Mouse (Mus musculus): ENCODE results near the gene Olfr827. TPM values are rescaled to one million over a fixed set of nuclear protein-coding genes. Genes with fewer than 3 reads are reported as not detected.

The Olfr827 gene
- total RNA-seq (2014; rRNA removed) (not detected in 2 replicates), polyA plus RNA-seq (2015; fragmentation: Nextera tagmentation; extraction: Ambion mirVana) (not detected in 2 replicates)

DNA sequence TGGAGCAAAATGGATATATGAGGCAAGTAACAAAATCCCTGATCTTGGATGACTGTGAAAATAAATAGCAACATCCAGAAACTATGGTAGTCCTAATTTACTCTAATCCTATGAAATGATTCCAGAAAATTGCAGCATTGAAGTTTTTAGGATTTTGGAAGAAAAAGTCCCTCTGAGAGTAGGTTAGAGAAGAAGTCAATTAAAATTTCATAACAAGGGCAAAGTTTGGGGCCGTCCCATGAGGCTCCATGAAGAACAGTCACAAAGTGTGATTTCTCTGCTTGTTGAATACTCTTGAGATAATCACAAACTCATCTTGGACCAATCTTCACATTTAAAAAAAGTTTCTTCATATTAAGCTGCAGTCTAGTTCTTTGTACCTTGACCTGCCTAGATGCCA, at the start of gene Olfr827:
Gene Olfr827 (minus strand): TSS at position 101 of the 400 bp plus-strand sequence.
- no peaks in the 10 kb centered on the region for H3K9me3 ChIP-seq (ENCODE audit: low read length)
- no peak for TF ChIP-seq CTCF (IDR thresholded peaks at IDR 0.05)
- no peak within 1 kb of the TSS for H3K4me2 ChIP-seq (ENCODE audit: low read depth, low read length, poor library complexity, severe bottlenecking)
- no peaks in the 10 kb centered on the region for H3K27me3 ChIP-seq (ENCODE audit: insufficient read depth, low read length)
- H3K36me3 ChIP-seq (ENCODE audit: insufficient read depth, low read length), result no peaks in the 10 kb centered on the region
- no peak for DNase-seq (ENCODE audit: low spot score)
- H3K9ac ChIP-seq (replicated peaks; ENCODE audit: low read length, poor library complexity, severe bottlenecking), result no peak within 1 kb of the TSS
- H3K27ac ChIP-seq (ENCODE audit: low read depth, low read length), result no peak within 1 kb of the TSS
- H3K4me3 ChIP-seq (ENCODE audit: low read depth, low read length), result no peak within 1 kb of the TSS
- no peaks in the 10 kb centered on the region for H3K4me1 ChIP-seq (ENCODE audit: insufficient read depth, low read length)
- WGBS, result 90% methylated on average over 1 of the region's 1 CpGs
- no peak for ATAC-seq (ENCODE audit: low FRiP score)

DNA sequence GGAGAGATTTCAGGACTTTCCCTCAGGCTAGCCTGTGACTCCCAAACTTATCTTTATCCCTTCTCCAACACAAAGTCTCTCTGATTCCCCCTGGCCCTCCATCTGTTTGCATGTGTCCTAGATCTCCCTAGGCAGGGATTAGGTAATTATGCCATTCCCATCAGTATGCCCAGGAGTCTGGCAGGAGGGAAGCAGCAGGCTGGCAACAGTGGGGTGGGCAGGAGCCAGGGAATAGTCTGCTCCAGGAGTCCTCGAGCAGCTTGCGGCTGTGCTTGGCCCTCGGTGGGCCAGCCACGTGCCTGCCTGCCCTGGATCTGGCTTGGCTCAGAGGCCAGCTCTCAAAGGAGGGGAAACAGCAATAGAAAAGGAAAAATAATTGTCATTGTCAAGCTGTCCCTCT, 49.0 kb upstream of the Olfr827 start:
- no peaks in the 10 kb centered on the region for H3K4me1 ChIP-seq (ENCODE audit: insufficient read depth, low read length)
- ATAC-seq (ENCODE audit: low FRiP score), result no peak

DNA sequence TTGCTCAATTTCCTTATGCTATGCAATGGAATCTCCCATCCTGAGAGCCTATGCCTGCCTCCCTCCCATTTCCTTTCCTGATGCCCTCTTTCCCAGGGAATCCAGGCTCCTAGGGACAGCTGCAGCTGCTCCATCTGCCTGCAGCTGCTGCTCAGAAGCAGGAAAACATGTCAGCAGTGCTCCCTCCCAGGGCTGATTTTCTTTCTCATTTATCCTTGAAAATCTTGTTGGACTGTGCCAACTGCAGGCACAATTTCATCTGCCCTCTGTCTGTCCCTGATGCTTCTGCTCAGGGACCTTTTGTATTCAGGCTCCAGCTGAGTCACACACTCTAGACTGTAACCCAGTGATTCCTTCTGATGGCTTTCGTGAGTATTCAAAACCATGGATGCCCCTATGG, 45.3 kb upstream of the Olfr827 start:
- H3K4me1 ChIP-seq (ENCODE audit: insufficient read depth, low read length), result no peaks in the 10 kb centered on the region
- H3K27ac ChIP-seq (ENCODE audit: low read depth, low read length), result no peak overlapping the region
- no peak overlapping the region for H3K4me2 ChIP-seq (ENCODE audit: low read depth, low read length, poor library complexity, severe bottlenecking)
- H3K36me3 ChIP-seq (ENCODE audit: insufficient read depth, low read length), result no peaks in the 10 kb centered on the region
- no peak overlapping the region for H3K9ac ChIP-seq (replicated peaks; ENCODE audit: low read length, poor library complexity, severe bottlenecking)
- no peak overlapping the region for H3K4me3 ChIP-seq (ENCODE audit: low read depth, low read length)
- 60% methylated on average over 1 of the region's 1 CpGs for WGBS
- ATAC-seq (ENCODE audit: low FRiP score) (no peak), DNase-seq (ENCODE audit: low spot score) (peak; percentile 30)
- no peak for TF ChIP-seq CTCF (IDR thresholded peaks at IDR 0.05)
- no peaks in the 10 kb centered on the region for H3K9me3 ChIP-seq (ENCODE audit: low read length)
- H3K27me3 ChIP-seq (ENCODE audit: insufficient read depth, low read length), result no peaks in the 10 kb centered on the region

More for the DNA sequence above, 49.0 kb upstream of the Olfr827 start:
- no peaks in the 10 kb centered on the region for H3K36me3 ChIP-seq (ENCODE audit: insufficient read depth, low read length)
- no peak overlapping the region for H3K4me2 ChIP-seq (ENCODE audit: low read depth, low read length, poor library complexity, severe bottlenecking)
- peak; percentile 39 for DNase-seq (ENCODE audit: low spot score)
- H3K27me3 ChIP-seq (ENCODE audit: insufficient read depth, low read length), result no peaks in the 10 kb centered on the region
- H3K4me3 ChIP-seq (ENCODE audit: low read depth, low read length), result no peak overlapping the region
- 23% methylated on average over 4 of the region's 4 CpGs for WGBS
- no peak for TF ChIP-seq CTCF (IDR thresholded peaks at IDR 0.05)
- H3K9ac ChIP-seq (replicated peaks; ENCODE audit: low read length, poor library complexity, severe bottlenecking), result no peak overlapping the region
- no peak overlapping the region for H3K27ac ChIP-seq (ENCODE audit: low read depth, low read length)
- H3K9me3 ChIP-seq (ENCODE audit: low read length), result no peaks in the 10 kb centered on the region

DNA sequence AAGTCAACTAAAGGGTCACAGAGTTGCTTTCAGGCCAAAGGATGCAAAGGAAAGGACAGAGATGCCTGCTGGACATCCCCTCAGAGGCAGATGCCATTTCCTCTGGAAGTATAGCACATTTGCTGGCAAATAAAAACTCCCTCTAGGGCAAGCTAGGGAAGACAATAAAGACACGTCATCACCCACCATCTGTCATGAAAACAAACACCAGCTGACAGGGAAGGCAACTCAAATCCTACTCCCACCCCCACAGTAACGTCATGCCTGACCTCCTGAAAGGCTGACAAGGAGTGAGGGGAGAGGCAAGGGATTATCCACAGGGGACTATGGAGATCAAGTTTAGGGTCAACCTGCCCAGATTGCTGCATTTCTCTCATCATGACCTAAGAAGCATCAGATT, 30.1 kb upstream of the Olfr827 start:
- H3K27me3 ChIP-seq (ENCODE audit: insufficient read depth, low read length), result no peaks in the 10 kb centered on the region
- no peaks in the 10 kb centered on the region for H3K36me3 ChIP-seq (ENCODE audit: insufficient read depth, low read length)
- no peak for TF ChIP-seq CTCF (IDR thresholded peaks at IDR 0.05)
- H3K4me2 ChIP-seq (ENCODE audit: low read depth, low read length, poor library complexity, severe bottlenecking), result no peak overlapping the region
- DNase-seq (ENCODE audit: low spot score) (peak; percentile 58), ATAC-seq (ENCODE audit: low FRiP score) (no peak)
- no peak overlapping the region for H3K9ac ChIP-seq (replicated peaks; ENCODE audit: low read length, poor library complexity, severe bottlenecking)
- H3K4me3 ChIP-seq (ENCODE audit: low read depth, low read length), result no peak overlapping the region
- H3K4me1 ChIP-seq (ENCODE audit: insufficient read depth, low read length), result no peaks in the 10 kb centered on the region
- WGBS, result 7% methylated on average over 2 of the region's 2 CpGs
- no peak overlapping the region for H3K27ac ChIP-seq (ENCODE audit: low read depth, low read length)
- no peaks in the 10 kb centered on the region for H3K9me3 ChIP-seq (ENCODE audit: low read length)

DNA sequence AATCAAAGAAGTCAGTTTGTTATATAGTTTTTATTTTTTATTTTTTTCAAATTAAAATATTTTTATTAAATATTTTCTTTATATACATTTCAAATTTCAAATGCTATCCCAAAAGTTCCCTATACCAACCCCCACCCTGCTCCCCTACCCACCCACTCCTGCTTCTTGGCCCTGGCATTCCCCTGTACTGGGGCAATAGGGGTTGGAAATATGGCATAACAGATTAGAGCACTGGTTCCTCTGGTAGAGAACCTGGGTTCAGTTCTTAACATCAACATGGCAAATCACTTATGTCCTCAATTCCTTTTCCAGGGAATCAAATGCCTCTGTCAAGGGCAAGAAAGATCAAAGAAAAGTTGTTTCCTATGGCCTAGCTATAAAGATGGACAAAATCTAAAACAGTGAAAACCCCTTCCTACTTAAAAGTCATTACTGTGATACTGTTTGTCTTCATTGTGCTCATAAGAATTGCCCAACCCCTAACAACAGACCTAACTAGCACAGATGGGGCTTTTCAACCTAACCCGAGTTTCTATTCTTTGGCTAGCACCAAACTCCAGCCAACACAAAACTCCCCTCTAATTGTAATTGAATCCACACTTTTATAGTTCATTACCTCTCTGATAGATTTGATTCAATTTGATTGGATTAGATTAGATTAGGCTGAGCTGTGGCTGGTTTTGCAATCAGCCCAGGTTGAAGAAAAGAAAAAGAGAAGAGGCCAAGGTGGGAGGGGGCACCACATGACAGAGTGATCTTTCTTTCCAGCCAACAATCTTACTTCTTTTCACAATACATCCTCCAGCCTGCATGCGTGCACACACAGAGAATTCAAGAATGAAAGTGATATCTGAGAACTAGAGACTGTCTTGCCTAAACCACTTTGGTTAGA, 24.4 kb upstream of the Olfr827 start:
- 46% methylated on average over 2 of the region's 2 CpGs for WGBS
- ATAC-seq (ENCODE audit: low FRiP score) (no peak), DNase-seq (ENCODE audit: low spot score) (no peak)

DNA sequence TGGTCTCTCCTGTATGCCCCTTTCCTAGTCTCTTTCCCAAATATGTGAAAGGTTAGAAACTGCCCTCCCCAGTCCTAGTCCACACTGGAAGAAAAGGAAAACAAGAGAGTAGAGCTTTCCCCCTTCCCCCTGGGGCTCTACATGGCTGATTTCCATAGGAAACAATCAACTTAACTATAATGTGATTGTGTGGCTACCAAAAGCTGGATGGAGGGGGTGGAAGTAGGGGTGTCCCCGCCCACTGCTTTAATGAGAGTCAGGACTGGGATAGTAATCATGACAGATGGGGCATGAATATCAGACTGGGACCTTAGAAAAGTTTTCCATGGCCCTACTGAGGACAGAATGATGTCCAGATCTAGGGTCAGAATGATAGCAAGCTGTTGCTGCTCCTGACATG, 20.4 kb upstream of the Olfr827 start:
- Histone ChIP-seq H3K9ac (replicated peaks; ENCODE audit: low read length, poor library complexity, severe bottlenecking) (no peak overlapping the region), H3K4me1 (ENCODE audit: insufficient read depth, low read length) (no peaks in the 10 kb centered on the region), H3K4me3 (ENCODE audit: low read depth, low read length) (no peak overlapping the region), H3K36me3 (ENCODE audit: insufficient read depth, low read length) (no peaks in the 10 kb centered on the region), H3K4me2 (ENCODE audit: low read depth, low read length, poor library complexity, severe bottlenecking) (no peak overlapping the region), H3K27me3 (ENCODE audit: insufficient read depth, low read length) (no peaks in the 10 kb centered on the region), H3K27ac (ENCODE audit: low read depth, low read length) (no peak overlapping the region), H3K9me3 (ENCODE audit: low read length) (no peaks in the 10 kb centered on the region)
- ATAC-seq (ENCODE audit: low FRiP score) (no peak), DNase-seq (ENCODE audit: low spot score) (no peak)
- no peak for TF ChIP-seq CTCF (IDR thresholded peaks at IDR 0.05)
- WGBS, result 43% methylated on average over 1 of the region's 1 CpGs

More for the DNA sequence above, 24.4 kb upstream of the Olfr827 start:
- Histone ChIP-seq H3K4me2 (ENCODE audit: low read depth, low read length, poor library complexity, severe bottlenecking) (no peak overlapping the region), H3K27ac (ENCODE audit: low read depth, low read length) (no peak overlapping the region), H3K4me3 (ENCODE audit: low read depth, low read length) (no peak overlapping the region), H3K9me3 (ENCODE audit: low read length) (no peaks in the 10 kb centered on the region), H3K27me3 (ENCODE audit: insufficient read depth, low read length) (no peaks in the 10 kb centered on the region), H3K4me1 (ENCODE audit: insufficient read depth, low read length) (no peaks in the 10 kb centered on the region), H3K9ac (replicated peaks; ENCODE audit: low read length, poor library complexity, severe bottlenecking) (no peak overlapping the region), H3K36me3 (ENCODE audit: insufficient read depth, low read length) (no peaks in the 10 kb centered on the region)
- TF ChIP-seq CTCF (IDR thresholded peaks at IDR 0.05), result no peak
